Mouse (Mus musculus) Patski (cell line): ENCODE data around the gene Prrc2b. TPM values are rescaled to one million over a fixed set of nuclear protein-coding genes. Genes with fewer than 3 reads are reported as not detected.

Experiments used
- ATAC-seq: fragments of 100-300 bp; one replicate; pipeline ENCODE4 v1.8.0; 2021
- CTCF ChIA-PET: fragments of 350-600 bp; sonication (Branson Sonifier 250); formaldehyde crosslinking; loops from one replicate; lab custom pipeline; 2022; ENCODE audit warnings: inconsistent platforms; lab: Charles Lee
- POLR2A ChIA-PET: fragments of 350-600 bp; sonication (Branson Sonifier 250); formaldehyde crosslinking; loops from one replicate; lab custom pipeline; 2022; ENCODE audit warnings: antibody characterized with exemption, inconsistent platforms; lab: Charles Lee
- DNase-seq: peaks from one replicate; pipeline ENCODE4 v3.0.0-alpha.2; 2011; ENCODE audit warnings: low read depth, low spot score
- H3K27me3 ChIP-seq: fragments of 371-371 bp; one replicate; pipeline ENCODE4 v1.5.1; 2021
- CTCF ChIP-seq: fragments of 100-300 bp; IDR thresholded peaks from one replicate; pipeline ENCODE4 v1.5.1; 2021
- in situ Hi-C: fragments of 300-500 bp; cut with MboI; formaldehyde crosslinking; loops from 3 replicates; pipeline ENCODE4 v1.11.1; 2018; ENCODE audit warnings: low pct_unique_long_range_greater_than_20kb, mixed read lengths
- polyA plus RNA-seq: library from polyadenylated mRNA; unstranded; gene quantifications from one replicate; pipeline ENCODE4 v1.2.3, GENCODE M21; 2021

Gene Prrc2b
- polyA plus RNA-seq, 1 experiment from 2014 or later, result 81.9 TPM

DNA sequence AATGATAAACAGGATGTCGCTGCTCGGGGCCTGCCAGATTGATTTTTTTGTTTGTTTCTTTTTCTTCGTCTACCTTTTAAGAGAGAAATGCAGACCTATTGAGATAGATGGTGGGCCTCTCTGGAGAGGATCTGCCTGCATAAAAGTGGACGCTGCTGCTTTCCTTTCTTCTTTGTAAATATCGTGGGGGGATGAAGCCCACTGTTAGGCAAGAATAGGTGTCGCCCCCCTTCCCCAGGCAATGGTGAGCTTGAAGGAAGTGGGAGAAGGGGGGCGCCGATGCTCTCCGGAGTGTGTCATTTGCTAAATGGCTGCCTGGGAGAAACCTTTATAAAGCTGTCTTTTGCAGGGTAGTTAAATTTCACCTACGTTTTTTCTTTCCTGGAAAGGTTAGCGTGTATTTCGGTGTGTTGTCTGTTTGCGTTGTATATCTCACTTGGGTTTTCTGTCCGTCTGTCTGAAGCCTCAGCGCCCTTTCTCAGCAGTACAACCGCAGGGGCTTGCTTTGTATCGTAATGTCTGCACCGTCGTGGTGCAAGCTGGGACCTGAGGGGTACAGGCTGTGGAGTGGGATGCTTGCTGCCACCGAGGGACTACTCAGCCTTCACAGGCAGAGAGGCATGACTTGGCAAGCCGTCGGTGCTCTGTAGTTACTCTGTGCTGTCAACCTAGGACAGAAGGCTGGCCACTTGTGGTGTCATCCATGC is 931 bp downstream of the Prrc2b start:
- POLR2A ChIA-PET, result interaction anchor here (1.0 kb wide), 1 partner anchor 26 kb away, joined by 5 read pairs; no protein-coding TSS in a partner anchor
- no peak for TF ChIP-seq CTCF
- CTCF ChIA-PET, result interaction anchor here (1.8 kb wide), 1 partner anchor 42 kb away, joined by 5 read pairs; no protein-coding TSS in a partner anchor
- H3K27me3 ChIP-seq, result no peaks in the 10 kb centered on the region
- in situ Hi-C loops, result no loop called here
- ATAC-seq, result peak; percentile 3
- no peak for DNase-seq

DNA sequence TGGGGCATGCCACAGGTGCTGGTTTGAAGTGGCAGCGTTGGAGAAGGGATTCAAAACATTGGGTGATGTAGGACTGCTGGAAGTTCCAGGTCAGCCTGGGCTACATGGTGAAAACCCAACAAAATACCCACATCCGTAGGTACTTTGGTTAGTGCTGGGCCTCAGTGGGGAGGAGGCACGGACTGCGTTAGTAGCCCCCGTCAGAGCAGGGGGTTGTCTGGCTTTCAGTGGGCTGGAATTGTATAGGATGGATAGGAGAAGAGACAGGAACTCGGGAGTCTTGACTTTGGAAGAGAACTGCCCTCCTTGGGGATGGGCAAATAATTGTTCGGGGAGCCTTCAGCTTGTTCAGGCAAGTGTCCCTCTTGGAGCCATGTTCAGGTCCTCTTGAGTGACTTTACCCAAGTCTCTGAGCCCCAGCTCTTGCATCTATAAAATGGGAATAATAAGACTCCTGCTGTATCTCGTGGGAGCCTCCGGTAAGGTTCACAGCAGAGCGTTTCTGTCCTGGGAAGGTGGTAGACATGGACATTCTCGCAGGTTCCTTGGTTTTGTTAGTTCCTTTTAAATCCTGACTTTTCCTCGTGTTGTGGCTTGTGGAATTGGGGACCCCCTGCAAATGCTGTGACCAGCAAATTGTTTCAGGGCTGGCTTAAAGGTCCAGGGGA is 1.6 kb downstream of the Prrc2b start:
- no peak for TF ChIP-seq CTCF
- in situ Hi-C loops, result no loop called here
- ChIA-PET POLR2A (interaction anchor here (0.5 to 1.0 kb wide), 2 partner anchors 20 to 25 kb away, joined by 5 read pairs; no protein-coding TSS in a partner anchor), CTCF (interaction anchor here (0.9 to 1.8 kb wide), 2 partner anchors 41 to 85 kb away, joined by 3 to 5 read pairs; partner anchors contain the start of gene Pomt1)
- DNase-seq (no peak), ATAC-seq (no peak)
- no peaks in the 10 kb centered on the region for H3K27me3 ChIP-seq

- in situ Hi-C loops, result no loop called here
- CTCF ChIA-PET, result interaction anchor here (0.9 kb wide), 1 partner anchor 84 kb away, joined by 3 read pairs; the partner anchor contains the start of gene Pomt1
- ATAC-seq, result peak; percentile 23
- POLR2A ChIA-PET, result interaction anchor here (0.5 kb wide), 1 partner anchor 20 kb away, joined by 5 read pairs; no protein-coding TSS in a partner anchor
- no peak for TF ChIP-seq CTCF
- DNase-seq, result no peak
- no peaks in the 10 kb centered on the region for H3K27me3 ChIP-seq
These were observed 2.3 kb downstream of the Prrc2b start for GRCm38 (mm10) chr2:32153041-32153790.

DNA sequence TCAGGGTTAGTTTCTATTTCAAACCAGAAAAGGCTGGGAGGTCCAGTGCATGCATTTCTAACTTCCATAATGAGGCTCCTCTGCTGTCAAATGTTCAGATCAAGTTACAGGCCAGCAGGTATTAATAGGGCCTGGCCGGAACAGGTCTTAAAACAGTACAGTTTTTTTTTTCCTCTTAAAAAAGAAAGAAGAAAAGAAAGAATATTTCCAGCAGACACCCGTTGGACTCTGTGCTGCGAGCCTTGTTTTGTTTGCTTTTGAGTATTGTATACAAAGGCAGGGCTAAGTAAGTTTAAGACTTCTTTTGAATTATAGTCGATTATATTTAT is 2.9 kb downstream of the Prrc2b start:
- ATAC-seq (no peak), DNase-seq (no peak)
- no peaks in the 10 kb centered on the region for H3K27me3 ChIP-seq
- in situ Hi-C loops, result no loop called here
- CTCF ChIA-PET, result interaction anchor here (0.9 kb wide), 1 partner anchor 83 kb away, joined by 3 read pairs; the partner anchor contains the start of gene Pomt1
- POLR2A ChIA-PET, result no interaction called here
- no peak for TF ChIP-seq CTCF

DNA sequence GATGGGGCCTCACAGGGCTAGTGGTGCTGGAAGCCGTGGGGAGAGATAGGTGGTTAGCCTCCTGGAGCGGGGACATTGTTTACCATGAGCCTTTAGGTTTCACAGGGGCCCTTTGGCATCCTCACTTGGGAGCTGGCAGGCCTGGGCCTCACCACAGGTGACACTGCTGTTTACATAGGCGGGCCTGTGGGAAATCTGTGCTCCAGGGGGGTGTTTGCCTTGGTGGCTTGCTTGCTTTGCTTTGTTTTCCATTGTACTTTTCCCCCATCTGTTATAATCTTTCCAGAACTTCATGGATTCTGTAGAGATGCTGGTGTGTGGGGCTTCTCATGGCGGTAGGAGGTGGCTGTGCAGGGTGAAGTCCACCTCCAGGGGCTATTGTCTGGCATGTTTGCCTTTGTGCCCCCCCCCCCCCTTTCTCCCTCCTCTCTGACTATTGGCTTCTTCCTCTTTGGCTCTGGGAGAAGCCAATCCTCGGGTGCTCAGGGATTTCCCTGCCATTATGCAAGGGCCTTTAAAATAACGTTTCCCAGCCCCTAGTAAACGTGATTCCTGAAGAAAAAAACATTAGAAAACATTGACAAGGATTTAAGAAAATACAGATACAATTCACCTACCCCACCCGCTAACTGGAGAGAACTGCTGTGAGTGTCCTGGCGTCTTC is 3.6 kb downstream of the Prrc2b start:
- DNase-seq, result no peak
- in situ Hi-C loops, result no loop called here
- H3K27me3 ChIP-seq, result no peaks in the 10 kb centered on the region
- ChIA-PET POLR2A (interaction anchor here (0.6 kb wide), 1 partner anchor 295 kb away, joined by 4 read pairs; no protein-coding TSS in a partner anchor), CTCF (no interaction called here)
- TF ChIP-seq CTCF, result no peak
- ATAC-seq, result no peak

- ATAC-seq, result no peak
- TF ChIP-seq CTCF, result no peak
- no peak for DNase-seq
- ChIA-PET CTCF (no interaction called here), POLR2A (no interaction called here)
- H3K27me3 ChIP-seq, result no peaks in the 10 kb centered on the region
- in situ Hi-C loops, result no loop called here
These were observed 4.2 kb downstream of the Prrc2b start for GRCm38 (mm10) chr2:32154998-32155541.

- TF ChIP-seq CTCF, result no peak
- H3K27me3 ChIP-seq, result no peaks in the 10 kb centered on the region
- ATAC-seq (no peak), DNase-seq (no peak)
- POLR2A ChIA-PET, result no interaction called here
- in situ Hi-C loops, result no loop called here
- CTCF ChIA-PET, result no interaction called here
These were observed 4.7 kb downstream of the Prrc2b start for GRCm38 (mm10) chr2:32155614-32156013.

- no peaks in the 10 kb centered on the region for H3K27me3 ChIP-seq
- ChIA-PET POLR2A (no interaction called here), CTCF (no interaction called here)
- DNase-seq (no peak), ATAC-seq (no peak)
- in situ Hi-C loops, result no loop called here
- TF ChIP-seq CTCF, result no peak
These were observed 5.8 kb downstream of the Prrc2b start for GRCm38 (mm10) chr2:32156645-32157044.

DNA sequence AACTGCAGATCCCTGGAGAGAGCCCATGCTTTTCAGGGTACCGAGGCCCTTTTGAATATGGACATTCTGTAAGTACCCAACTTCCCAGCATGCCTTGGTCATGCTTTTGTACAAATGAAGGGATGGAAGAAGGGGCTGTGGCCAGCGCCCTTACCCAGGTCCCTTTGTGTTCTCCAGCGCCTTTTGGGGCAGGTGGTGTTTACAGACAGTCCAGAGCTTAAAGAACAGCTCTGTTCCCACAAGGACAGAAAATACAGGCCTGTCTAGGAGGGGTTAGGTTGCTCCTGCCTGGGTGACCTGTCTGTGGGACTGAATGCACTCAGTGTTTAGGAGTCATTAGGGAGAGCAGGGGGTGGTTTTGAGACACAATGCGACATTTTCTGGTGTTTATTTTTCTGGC is 6.4 kb downstream of the Prrc2b start:
- no peaks in the 10 kb centered on the region for H3K27me3 ChIP-seq
- ATAC-seq, result no peak
- ChIA-PET CTCF (no interaction called here), POLR2A (no interaction called here)
- no peak for TF ChIP-seq CTCF
- DNase-seq, result no peak
- in situ Hi-C loops, result no loop called here
